Mouse (Mus musculus) CH12.LX (cell line): ENCODE data around the gene Arhgef5. TPM values are rescaled to one million over a fixed set of nuclear protein-coding genes. Genes with fewer than 3 reads are reported as not detected.

Experiments used
- DNase-seq: peaks from one replicate; pipeline ENCODE4 v3.0.0-alpha.2; 2013; ENCODE audit errors: extremely low read depth
- H3K27ac ChIP-seq: 2 replicates; pipeline ENCODE4 v1.5.1; 2012; ENCODE audit warnings: low read depth, mild to moderate bottlenecking, control low read depth, moderate library complexity; ENCODE audit not compliant: insufficient read depth
- H3K27me3 ChIP-seq: replicated peaks from 2 replicates; pipeline ENCODE3; 2012; ENCODE audit warnings: inconsistent platforms
- H3K36me3 ChIP-seq, 2 experiments: replicated peaks in 1 of 2; 2 replicates each; pipeline versions ENCODE3 to v1.6.1; 2012; ENCODE audit warnings: inconsistent platforms in 1 of 2, low read length in 1 of 2, mild to moderate bottlenecking in 1 of 2, mixed read lengths in 1 of 2, moderate library complexity in 1 of 2; ENCODE audit not compliant: control insufficient read depth in 1 of 2, insufficient read depth in 1 of 2
- H3K4me1 ChIP-seq, 2 experiments: 2 replicates each; pipeline ENCODE4 v1.6.1; 2012; ENCODE audit warnings: inconsistent platforms in 1 of 2, moderate library complexity in 1 of 2; ENCODE audit not compliant: insufficient read depth in 2 of 2, control insufficient read depth in 1 of 2
- H3K4me2 ChIP-seq: 2 replicates; pipeline ENCODE4 v1.6.1; 2012; ENCODE audit warnings: low read depth, mild to moderate bottlenecking, control low read depth; ENCODE audit not compliant: poor library complexity, insufficient read depth, severe bottlenecking
- H3K4me3 ChIP-seq, 3 experiments: fragments of 150-350 bp in 1 of 3; sonication (generic) in 1 of 3; replicated peaks in 1 of 3; 2 replicates each; pipeline versions ENCODE3 to v1.5.1; 2011 to 2012; ENCODE audit warnings: low read depth in 2 of 3, low read length in 2 of 3, mild to moderate bottlenecking in 2 of 3, moderate library complexity in 2 of 3, control low read depth in 1 of 3, improper control_type of control experiment in 1 of 3, inconsistent platforms in 1 of 3, mixed read lengths in 1 of 3; ENCODE audit not compliant: poor library complexity in 1 of 3
- H3K79me2 ChIP-seq: replicated peaks from 2 replicates; pipeline ENCODE4 v1.6.1; 2012; ENCODE audit warnings: mild to moderate bottlenecking, moderate library complexity; ENCODE audit not compliant: control insufficient read depth, poor library complexity, insufficient read depth, severe bottlenecking; ENCODE audit errors: extremely low read depth
- H3K9ac ChIP-seq: 2 replicates; pipeline ENCODE4 v1.6.1; 2012; ENCODE audit warnings: low read depth, mild to moderate bottlenecking, control low read depth, moderate library complexity; ENCODE audit not compliant: insufficient read depth
- H3K9me3 ChIP-seq: replicated peaks from 2 replicates; pipeline ENCODE3; 2012; ENCODE audit warnings: low read length, inconsistent platforms, mixed read lengths
- BHLHE40 ChIP-seq: IDR thresholded peaks from 2 replicates; pipeline ENCODE4 v1.6.1; 2011; ENCODE audit warnings: mild to moderate bottlenecking, low read depth, low read length, improper control_type of control experiment
- CHD1 ChIP-seq: IDR thresholded peaks from 2 replicates; pipeline ENCODE4 v1.6.1; 2012; ENCODE audit warnings: low read depth, low read length, improper control_type of control experiment, inconsistent platforms
- CHD2 ChIP-seq: IDR thresholded peaks from 2 replicates; pipeline ENCODE4 v1.6.1; 2011; ENCODE audit warnings: low read length, improper control_type of control experiment
- CTCF ChIP-seq, 2 experiments: IDR thresholded peaks in 1 of 2; conservative IDR thresholded peaks in 1 of 2; 2 replicates each; pipeline ENCODE4 v1.5.1; 2011 to 2012; ENCODE audit warnings: low read depth in 2 of 2, low read length in 2 of 2, improper control_type of control experiment in 1 of 2, inconsistent platforms in 1 of 2, mild to moderate bottlenecking in 1 of 2, moderate library complexity in 1 of 2
- ETS1 ChIP-seq: conservative IDR thresholded peaks from 2 replicates; pipeline ENCODE4 v1.6.1; 2012; ENCODE audit warnings: low read depth, mild to moderate bottlenecking, inconsistent platforms, low read length, improper control_type of control experiment, moderate library complexity
- HCFC1 ChIP-seq: IDR thresholded peaks from 2 replicates; pipeline ENCODE4 v1.6.1; 2012; ENCODE audit warnings: low read depth, mild to moderate bottlenecking, inconsistent platforms, low read length, improper control_type of control experiment
- JUND ChIP-seq: conservative IDR thresholded peaks from 2 replicates; pipeline ENCODE4 v1.6.1; 2011; ENCODE audit warnings: low read depth, low read length, improper control_type of control experiment
- MAFK ChIP-seq: IDR thresholded peaks from 2 replicates; pipeline ENCODE4 v1.6.1; 2011; ENCODE audit warnings: low read length, improper control_type of control experiment; ENCODE audit not compliant: insufficient replicate concordance
- MAZ ChIP-seq: IDR thresholded peaks from 2 replicates; pipeline ENCODE4 v1.6.1; 2012; ENCODE audit warnings: low read depth, mild to moderate bottlenecking, inconsistent platforms, low read length, improper control_type of control experiment, moderate library complexity
- MEF2A ChIP-seq: IDR thresholded peaks from 2 replicates; pipeline ENCODE4 v1.6.1; 2014; ENCODE audit warnings: low read depth, mild to moderate bottlenecking, inconsistent platforms, low read length, improper control_type of control experiment, borderline replicate concordance
- MXI1 ChIP-seq: IDR thresholded peaks from 2 replicates; pipeline ENCODE4 v1.6.1; 2011; ENCODE audit warnings: mild to moderate bottlenecking, low read depth, low read length, improper control_type of control experiment
- NELFE ChIP-seq: IDR thresholded peaks from 2 replicates; pipeline ENCODE4 v1.6.1; 2011; ENCODE audit warnings: low read depth, low read length, improper control_type of control experiment
- PAX5 ChIP-seq: IDR thresholded peaks from 2 replicates; pipeline ENCODE4 v1.6.1; 2012; ENCODE audit warnings: low read length, inconsistent platforms, mixed read lengths
- RCOR1 ChIP-seq: conservative IDR thresholded peaks from 2 replicates; pipeline ENCODE4 v1.6.1; 2012; ENCODE audit warnings: low read depth, mild to moderate bottlenecking, inconsistent platforms, low read length, improper control_type of control experiment
- TCF12 ChIP-seq: IDR thresholded peaks from 2 replicates; pipeline ENCODE4 v1.6.1; 2014; ENCODE audit warnings: low read depth, mild to moderate bottlenecking, inconsistent platforms, low read length, improper control_type of control experiment
- UBTF ChIP-seq: IDR thresholded peaks from 2 replicates; pipeline ENCODE4 v1.6.1; 2012; ENCODE audit warnings: low read depth, mild to moderate bottlenecking, inconsistent platforms, low read length, improper control_type of control experiment, moderate library complexity
- USF1 ChIP-seq: IDR thresholded peaks from 2 replicates; pipeline ENCODE4 v1.6.1; 2014; ENCODE audit warnings: low read depth, mild to moderate bottlenecking, inconsistent platforms, low read length, improper control_type of control experiment
- ZC3H11A ChIP-seq: IDR thresholded peaks from 2 replicates; pipeline ENCODE4 v1.6.1; 2012; ENCODE audit warnings: low read depth, mild to moderate bottlenecking, inconsistent platforms, low read length, improper control_type of control experiment
- ZKSCAN1 ChIP-seq: IDR thresholded peaks from 2 replicates; pipeline ENCODE4 v1.6.1; 2012; ENCODE audit warnings: low read depth, inconsistent platforms, low read length, improper control_type of control experiment, borderline replicate concordance
- ZMIZ1 ChIP-seq: IDR thresholded peaks from 2 replicates; pipeline ENCODE4 v1.6.1; 2012; ENCODE audit warnings: low read depth, mild to moderate bottlenecking, inconsistent platforms, low read length, improper control_type of control experiment
- ZNF384 ChIP-seq: IDR thresholded peaks from 2 replicates; pipeline ENCODE4 v1.6.1; 2012; ENCODE audit warnings: low read depth, low read length, improper control_type of control experiment, inconsistent platforms
- dilution Hi-C: fragments of 300-500 bp; cut with MboI; formaldehyde crosslinking; loops from 2 replicates; pipeline ENCODE4 v1.14.3; 2020; ENCODE audit warnings: low sequenced_read_pairs; ENCODE audit not compliant: extremely low pct_unique_long_range_greater_than_20kb, extremely low pct_ligation_motif_present
- in situ Hi-C: fragments of 300-500 bp; cut with MboI; formaldehyde crosslinking; loops from 3 replicates; pipeline ENCODE4 v1.14.3; 2019; ENCODE audit warnings: low sequenced_read_pairs, low pct_ligation_motif_present, low pct_unique_long_range_greater_than_20kb, mixed read lengths
- polyA plus RNA-seq: library from polyadenylated mRNA; unstranded; fragments of >175 nt; gene quantifications from 2 replicates; pipeline ENCODE4 v1.2.1, GENCODE M21; 2012; ENCODE audit warnings: low read depth; ENCODE audit not compliant: insufficient read length
- total RNA-seq, 2 experiments: library from RNA; depleted of rRNA; stranded (reverse); fragments of 300-350 nt in 1 of 2; fragments of >200 nt in 1 of 2; gene quantifications; 2 replicates each; pipeline ENCODE4 v1.2.3; 2012 to 2014

Gene Arhgef5
- total and polyA plus RNA-seq, 3 experiments: not detected

GRCm38 (mm10) chr6:43310071-43310470 lies 44.7 kb downstream of the Arhgef5 start:
- no peaks in the 10 kb centered on the region for H3K36me3 ChIP-seq
- no peak overlapping the region for H3K4me3 ChIP-seq
- dilution Hi-C loops: no loop called here
- no peak overlapping the region for H3K9ac ChIP-seq
- no peaks in the 10 kb centered on the region for H3K79me2 ChIP-seq
- H3K4me2 ChIP-seq: no peak overlapping the region
- no peak for DNase-seq
- TF ChIP-seq NELFE (no peak), ZNF384 (no peak), ETS1 (no peak), CHD2 (no peak), MAFK (no peak), ZKSCAN1 (no peak), JUND (no peak), PAX5 (no peak), MXI1 (no peak), TCF12 (no peak), MEF2A (no peak)
- no peak overlapping the region for H3K27ac ChIP-seq
- in situ Hi-C loops: no loop called here
- no peaks in the 10 kb centered on the region for H3K4me1 ChIP-seq
- no peaks in the 10 kb centered on the region for H3K9me3 ChIP-seq
- no peaks in the 10 kb centered on the region for H3K27me3 ChIP-seq

GRCm38 (mm10) chr6:43312546-43312945 lies 47.2 kb downstream of the Arhgef5 start:
- no peak for TF ChIP-seq BHLHE40
- no peak for TF ChIP-seq MAZ
- TF ChIP-seq USF1: no peak
- no peak for TF ChIP-seq CHD1
- TF ChIP-seq MAFK: no peak
- Histone ChIP-seq H3K4me3 (no peak overlapping the region), H3K9ac (no peak overlapping the region), H3K9me3 (no peaks in the 10 kb centered on the region), H3K27me3 (no peaks in the 10 kb centered on the region), H3K79me2 (no peaks in the 10 kb centered on the region), H3K27ac (no peak overlapping the region), H3K36me3 (no peaks in the 10 kb centered on the region), H3K4me2 (no peak overlapping the region), H3K4me1 (no peaks in the 10 kb centered on the region)
- dilution Hi-C loops: no loop called here
- no peak for DNase-seq
- in situ Hi-C loops: no loop called here

GRCm38 (mm10) chr6:43312961-43313656 lies 47.7 kb downstream of the Arhgef5 start:
- H3K27me3 ChIP-seq: no peaks in the 10 kb centered on the region
- H3K9ac ChIP-seq: no peak overlapping the region
- no peak overlapping the region for H3K4me2 ChIP-seq
- H3K4me3 ChIP-seq: no peak overlapping the region
- TF ChIP-seq CTCF (conservative IDR thresholded peaks at IDR 0.05 in 1 of 2, IDR thresholded peaks at IDR 0.05 in 1 of 2; ENCODE audit: low read depth in 2 of 2, low read length in 2 of 2) (no peak), ZC3H11A (no peak), ZMIZ1 (no peak), ZNF384 (no peak), UBTF (no peak), JUND (no peak), HCFC1 (no peak), PAX5 (no peak), RCOR1 (no peak), ETS1 (no peak), ZKSCAN1 (no peak), NELFE (no peak)
- H3K9me3 ChIP-seq: no peaks in the 10 kb centered on the region
- no peak overlapping the region for H3K27ac ChIP-seq
- no peaks in the 10 kb centered on the region for H3K36me3 ChIP-seq
- in situ Hi-C loops (no loop called here), dilution Hi-C loops (no loop called here)
- H3K79me2 ChIP-seq: no peaks in the 10 kb centered on the region
- H3K4me1 ChIP-seq: no peaks in the 10 kb centered on the region
- DNase-seq: no peak
